Mouse (Mus musculus): ENCODE results near the gene Prrg3.

DNA sequence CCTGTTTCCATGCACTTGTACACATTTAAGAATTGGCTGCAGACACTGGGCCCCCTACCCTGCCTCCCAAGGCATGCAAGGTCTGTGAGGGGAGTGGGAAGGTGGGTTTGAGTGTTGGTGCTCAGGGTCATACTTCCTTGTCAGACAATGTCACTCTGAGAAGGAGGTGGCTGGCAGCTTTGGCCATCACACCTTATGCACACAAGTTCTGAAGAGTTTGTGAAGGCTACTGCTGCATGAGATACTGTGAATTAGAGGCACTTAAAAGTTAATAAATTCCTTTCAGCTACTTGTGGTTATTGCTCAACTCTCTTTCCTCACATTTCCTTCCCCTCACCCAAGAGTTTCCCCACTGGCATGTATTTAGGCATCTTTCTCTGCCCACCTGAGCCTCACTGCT lies 47.5 kb downstream of the Prrg3 start:
- no peak for TF ChIP-seq CTCF (IDR thresholded peaks at IDR 0.05; ENCODE audit: low read depth)
- TF ChIP-seq EP300 (IDR thresholded peaks at IDR 0.05; ENCODE audit: low read depth): no peak

All from liver, postnatal 0 days (tissue).